Mouse (Mus musculus): Measurements from ENCODE around the gene Lhfpl3.

Lhfpl3 gene

GRCm38 (mm10) chr5:22928746-22929145, 182.9 kb downstream of the Lhfpl3 start:
- no peak for DNase-seq

- DNase-seq, result no peak
Observed at GRCm38 (mm10) chr5:22943306-22943705, 197.4 kb downstream of the Lhfpl3 start.

DNA sequence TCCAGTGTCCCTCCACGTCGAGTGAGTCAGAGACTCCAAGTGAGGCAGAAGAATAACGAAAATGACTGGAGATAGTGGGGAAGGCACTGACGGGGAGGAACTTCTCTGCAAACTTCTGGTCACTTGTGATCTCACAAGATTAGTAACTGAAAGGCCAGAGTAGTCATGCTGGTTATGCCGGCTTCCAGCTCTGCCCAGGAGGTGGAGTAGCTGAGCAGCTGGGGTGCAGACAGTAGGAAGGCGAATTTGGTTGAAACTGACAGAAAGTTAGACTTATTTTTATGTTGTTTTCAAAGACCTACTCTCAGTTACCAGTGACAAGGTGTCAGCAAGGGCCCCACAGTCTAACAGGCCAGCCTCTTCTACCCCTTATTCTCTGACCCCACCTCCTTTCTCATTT, 217.4 kb downstream of the Lhfpl3 start:
- no peak for DNase-seq

- no peak for DNase-seq
Observed at GRCm38 (mm10) chr5:22986771-22987170, 240.9 kb downstream of the Lhfpl3 start.

GRCm38 (mm10) chr5:22999811-23000210, 254.0 kb downstream of the Lhfpl3 start:
- no peak for DNase-seq

GRCm38 (mm10) chr5:23003123-23003797, 257.4 kb downstream of the Lhfpl3 start:
- DNase-seq, result no peak

GRCm38 (mm10) chr5:23006207-23006606, 260.3 kb downstream of the Lhfpl3 start:
- DNase-seq, result no peak

- DNase-seq, result no peak
Observed at GRCm38 (mm10) chr5:23010460-23010859, 264.6 kb downstream of the Lhfpl3 start.

DNA sequence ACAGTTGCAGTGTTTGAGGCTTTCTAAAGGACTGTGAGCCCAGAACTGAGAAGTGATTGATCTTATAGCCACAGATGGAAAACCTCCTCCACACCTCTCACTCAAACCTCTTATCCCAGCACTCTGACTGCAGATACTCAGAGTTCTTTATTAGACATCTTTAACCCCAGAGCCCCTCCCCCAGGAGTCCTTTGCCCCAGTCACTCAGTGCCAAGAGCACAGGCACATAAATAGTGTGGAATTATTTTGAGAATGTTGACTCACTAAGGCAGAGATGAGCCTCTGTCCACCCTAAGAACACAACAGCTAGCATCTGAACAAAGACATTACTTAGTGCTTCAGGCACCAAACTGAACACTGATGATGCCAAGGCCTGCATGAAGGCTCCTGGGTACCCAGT, 268.1 kb downstream of the Lhfpl3 start:
- DNase-seq, result no peak

- DNase-seq, result no peak
Observed at GRCm38 (mm10) chr5:23015587-23016335, 269.9 kb downstream of the Lhfpl3 start.

DNA sequence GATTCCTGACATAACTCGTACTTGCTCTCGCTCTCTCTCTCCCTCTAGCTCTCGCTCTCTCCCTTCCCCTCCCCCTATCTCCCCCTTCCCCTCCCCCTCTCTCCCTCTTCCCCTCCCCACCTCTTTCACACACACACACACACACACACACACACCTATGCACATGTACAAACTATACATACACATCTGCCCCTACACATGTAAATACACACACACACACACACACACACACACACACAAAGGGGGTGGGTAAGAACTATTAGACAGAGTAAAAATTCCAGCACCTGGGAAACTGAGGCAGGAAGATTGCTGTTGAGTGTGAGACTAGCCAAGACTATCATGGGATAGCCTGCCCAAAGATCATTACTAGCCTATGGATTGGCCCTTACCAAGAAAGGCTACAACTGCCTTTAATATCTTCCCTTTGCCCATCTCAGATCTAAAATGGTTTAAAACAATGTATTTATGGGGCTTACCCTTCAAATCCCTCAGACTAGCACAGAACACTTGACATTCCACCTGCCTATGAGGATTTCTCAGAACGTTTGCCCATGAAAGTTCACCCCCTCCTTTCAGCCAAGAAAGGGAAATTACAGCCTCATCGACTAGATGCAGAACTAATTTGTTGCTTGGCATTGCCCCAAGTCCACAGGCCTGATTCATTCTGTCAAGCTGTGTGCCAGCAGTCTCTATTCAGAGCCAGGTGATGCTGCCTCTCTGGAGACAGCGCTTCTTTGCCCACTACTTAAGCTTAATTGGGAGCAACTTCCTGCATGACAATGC, 289.3 kb downstream of the Lhfpl3 start:
- DNase-seq, result no peak

- DNase-seq, result no peak
Observed at GRCm38 (mm10) chr5:23035727-23036029, 289.8 kb downstream of the Lhfpl3 start.

- DNase-seq, result no peak
Observed at GRCm38 (mm10) chr5:23040429-23040828, 294.6 kb downstream of the Lhfpl3 start.

DNA sequence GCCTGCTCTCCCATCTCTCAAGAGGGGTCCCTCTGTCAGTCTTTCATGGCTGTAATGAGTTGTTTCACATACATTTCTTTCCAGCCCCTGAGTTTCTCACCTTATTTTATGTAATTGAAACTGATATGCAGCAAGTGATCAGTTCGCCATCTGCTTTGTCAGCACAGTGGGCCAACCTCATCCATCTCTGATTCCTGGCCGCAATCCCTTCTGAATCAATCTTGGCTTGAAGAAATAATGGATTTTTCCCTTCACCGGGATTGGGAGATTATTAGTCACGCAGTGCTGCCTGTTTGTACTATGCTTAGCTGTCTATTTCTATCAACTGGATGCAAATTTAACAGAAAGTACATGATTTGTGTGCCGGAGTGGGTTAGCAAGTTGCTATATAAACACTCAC, 297.0 kb downstream of the Lhfpl3 start:
- DNase-seq, result no peak

DNA sequence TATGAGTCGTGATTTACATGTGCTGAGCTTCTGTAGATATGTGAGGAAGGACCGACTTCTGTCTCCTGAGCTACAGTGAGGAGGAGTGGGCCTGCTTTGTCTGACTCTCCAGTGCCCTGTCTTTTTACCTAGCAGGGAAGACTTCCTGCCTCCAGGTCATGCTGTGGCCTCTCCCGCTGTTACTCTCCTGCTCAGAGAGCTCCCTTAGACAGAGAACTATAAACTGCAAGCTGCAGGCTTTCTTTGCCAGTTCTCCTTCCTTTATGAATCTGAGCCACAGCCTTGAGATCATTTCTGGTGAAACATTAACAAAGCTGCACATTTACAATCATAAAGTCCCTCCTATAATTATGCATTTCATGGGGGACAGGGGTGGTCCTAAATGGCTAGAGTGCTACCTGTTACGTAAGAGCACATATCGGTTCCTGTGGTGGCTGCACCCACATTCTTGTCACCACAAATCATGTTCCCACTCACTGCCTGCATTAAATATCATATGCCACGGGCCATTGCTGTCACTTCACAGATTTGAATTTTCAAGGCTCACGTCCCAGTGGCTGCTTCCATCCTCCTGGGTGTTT, 303.3 kb downstream of the Lhfpl3 start:
- DNase-seq, result no peak

DNA sequence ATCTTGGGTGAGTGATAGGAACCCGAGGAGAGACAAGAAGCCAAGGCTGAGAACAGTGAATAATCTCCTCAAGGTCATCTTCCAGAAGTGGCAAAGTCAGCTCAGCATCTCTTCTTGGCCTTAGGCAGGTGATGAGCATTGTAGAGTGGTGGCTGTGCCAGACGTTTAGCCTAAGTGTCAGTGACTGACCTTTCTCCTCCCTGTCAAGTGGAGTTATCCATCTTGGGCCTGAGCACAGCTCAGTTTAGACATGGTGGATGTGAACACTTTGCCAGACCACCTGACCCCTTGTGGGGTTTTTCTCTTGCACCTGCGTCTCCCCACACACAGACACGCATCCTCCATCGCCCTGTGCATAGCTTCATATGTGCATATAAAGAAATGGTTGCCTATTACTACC, 305.6 kb downstream of the Lhfpl3 start:
- no peak for DNase-seq

GRCm38 (mm10) chr5:23094894-23095293, 349.0 kb downstream of the Lhfpl3 start:
- no peak for DNase-seq

- no peak for DNase-seq
Observed at GRCm38 (mm10) chr5:23106536-23106935, 360.7 kb downstream of the Lhfpl3 start.

DNA sequence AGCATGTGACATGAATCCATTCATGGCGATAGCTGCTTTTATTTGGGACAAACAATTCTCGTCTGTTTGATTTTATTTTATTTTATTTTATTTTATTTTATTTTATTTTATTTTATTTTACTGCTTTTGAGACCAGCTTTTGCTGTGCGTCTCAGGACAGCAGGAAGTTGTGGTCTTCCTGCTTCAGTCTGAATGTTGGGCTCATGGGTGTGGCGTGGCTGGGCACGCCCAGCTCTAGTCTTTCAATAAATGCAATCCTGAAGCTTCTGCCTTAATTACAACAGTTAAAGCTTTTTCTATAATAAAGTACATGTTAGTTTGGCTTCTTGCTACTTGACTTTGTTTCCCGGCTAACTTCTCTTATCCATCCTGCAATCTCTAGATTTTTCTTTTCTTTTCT, 365.4 kb downstream of the Lhfpl3 start:
- DNase-seq, result no peak

DNA sequence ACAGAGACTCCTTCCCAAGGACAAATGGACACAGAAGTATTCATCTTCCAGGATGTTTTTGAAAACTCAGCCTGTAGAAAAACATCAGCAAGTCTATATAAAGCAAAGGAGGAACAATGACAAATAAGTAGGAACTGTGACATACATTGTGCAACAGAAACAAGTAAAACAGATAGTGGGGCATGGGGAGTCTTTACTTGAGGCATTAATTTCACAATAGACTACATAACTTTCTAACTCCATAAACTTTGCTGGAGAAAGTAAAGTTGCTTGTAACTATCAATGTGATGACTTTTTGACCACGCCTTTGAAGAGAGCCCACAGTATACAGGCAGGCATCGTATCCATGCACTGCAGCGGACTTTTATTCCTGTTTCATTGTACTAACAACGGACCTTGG, 368.4 kb downstream of the Lhfpl3 start:
- no peak for DNase-seq

- no peak for DNase-seq
Observed at GRCm38 (mm10) chr5:23126851-23127250, 381.0 kb downstream of the Lhfpl3 start.

- DNase-seq, result no peak
Observed at GRCm38 (mm10) chr5:23140183-23140921, 394.5 kb downstream of the Lhfpl3 start.

DNA sequence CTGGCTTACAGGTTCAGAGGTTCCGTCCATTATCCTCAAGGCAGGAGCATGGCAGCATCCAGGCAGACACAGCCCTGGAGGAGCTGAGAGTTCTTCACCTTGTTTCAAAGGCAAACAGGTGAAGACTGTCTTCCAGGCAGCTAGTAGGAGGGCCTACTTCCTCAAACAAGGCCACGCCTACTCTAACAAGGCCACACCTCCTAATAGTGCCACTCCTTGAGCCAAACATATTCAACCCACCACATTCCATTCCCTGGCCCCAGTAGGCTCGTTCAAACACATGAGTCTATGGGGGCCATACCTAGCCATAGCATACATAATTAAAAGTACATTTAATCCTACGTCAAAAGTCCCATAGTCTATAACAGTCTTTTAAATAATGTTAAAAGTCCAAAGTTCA, 407.4 kb downstream of the Lhfpl3 start:
- DNase-seq, result no peak
